Mouse (Mus musculus) testis, adult 2 months (tissue): ENCODE measurements around the gene Thrap3.

Experiments
- CTCF ChIP-seq: fragments of 200-500 bp; IDR thresholded peaks from 2 replicates; pipeline ENCODE4 v1.5.1; 2012; ENCODE audit warnings: low read depth, mild to moderate bottlenecking, inconsistent platforms, low read length, moderate library complexity; ENCODE audit not compliant: control insufficient read depth, insufficient read depth, insufficient replicate concordance
- POLR2A ChIP-seq: fragments of 200-500 bp; IDR thresholded peaks from 2 replicates; pipeline ENCODE4 v1.6.1; 2012; ENCODE audit warnings: low read depth, mild to moderate bottlenecking, inconsistent platforms, low read length, moderate library complexity; ENCODE audit not compliant: control insufficient read depth

DNA sequence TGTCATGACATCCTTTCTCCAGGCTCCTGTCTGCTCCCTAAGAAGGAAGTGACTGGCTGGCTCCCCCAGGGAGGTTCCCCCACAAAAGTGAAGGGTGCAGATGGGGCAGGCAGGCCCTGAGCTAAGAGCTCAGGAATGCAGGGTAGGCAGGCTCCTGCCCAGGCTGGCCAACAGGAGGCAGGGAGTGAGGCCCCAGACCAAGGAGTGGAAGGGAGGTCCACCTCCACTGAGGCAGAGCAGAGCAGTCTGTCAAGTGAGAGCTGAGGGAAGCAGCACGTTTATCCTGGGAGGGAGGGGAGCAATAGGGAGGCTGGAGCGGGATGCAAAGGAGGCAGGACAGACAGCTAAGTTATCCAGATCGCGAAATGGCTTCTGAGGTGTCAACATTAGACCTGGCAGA, 48.1 kb upstream of the Thrap3 start:
- TF ChIP-seq CTCF, result no peak
- no peak for TF ChIP-seq POLR2A
